Mouse (Mus musculus) cerebellum, adult 9-11 months (tissue): ENCODE measurements around the gene Zfp846.
A peak's percentile ranks its signal among the peaks of the same experiment; 100 is the strongest.

Experiments used
- DNase-seq: peaks from one replicate; pipeline ENCODE4 v3.0.0; 2022

Zfp846 gene

DNA sequence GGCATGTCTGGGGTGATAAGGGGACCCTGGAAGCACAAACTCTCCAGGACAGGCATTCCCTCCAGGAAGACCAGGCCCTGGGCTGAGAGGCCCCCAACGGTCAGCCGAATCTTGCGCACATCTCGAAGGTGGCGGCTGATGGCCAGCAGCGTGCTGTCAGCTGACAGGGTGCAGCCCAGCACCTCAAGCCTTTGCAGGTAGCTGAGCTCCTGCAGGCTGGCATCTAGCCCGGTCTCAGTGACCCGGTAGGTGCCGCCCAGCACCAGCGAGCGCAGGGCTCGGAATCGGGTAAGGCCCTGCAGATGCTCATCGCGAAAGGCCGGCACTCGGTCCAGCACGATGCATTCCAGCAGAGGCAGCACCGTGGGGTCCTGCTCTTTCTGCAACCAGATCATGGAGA lies 57.5 kb downstream of the Zfp846 start:
- peak; percentile 12 for DNase-seq

DNA sequence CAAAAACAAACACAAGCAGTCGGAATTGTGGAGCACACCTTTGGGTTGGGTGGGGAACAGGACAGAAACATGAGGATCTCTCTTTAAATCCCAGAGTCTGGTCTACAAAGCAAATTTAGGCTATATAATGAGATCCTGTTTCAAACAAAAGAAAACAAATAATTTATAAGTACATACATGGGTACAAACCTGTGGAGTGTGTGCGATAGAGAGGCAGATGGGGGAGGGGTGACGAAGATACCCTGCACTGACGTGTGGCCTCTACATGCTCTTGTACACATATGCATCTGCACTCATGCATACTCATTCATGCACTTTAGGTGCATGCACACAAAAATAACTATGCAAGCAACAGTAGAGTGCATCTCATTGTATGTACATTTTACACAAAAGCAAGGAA lies 58.4 kb downstream of the Zfp846 start:
- no peak for DNase-seq

DNA sequence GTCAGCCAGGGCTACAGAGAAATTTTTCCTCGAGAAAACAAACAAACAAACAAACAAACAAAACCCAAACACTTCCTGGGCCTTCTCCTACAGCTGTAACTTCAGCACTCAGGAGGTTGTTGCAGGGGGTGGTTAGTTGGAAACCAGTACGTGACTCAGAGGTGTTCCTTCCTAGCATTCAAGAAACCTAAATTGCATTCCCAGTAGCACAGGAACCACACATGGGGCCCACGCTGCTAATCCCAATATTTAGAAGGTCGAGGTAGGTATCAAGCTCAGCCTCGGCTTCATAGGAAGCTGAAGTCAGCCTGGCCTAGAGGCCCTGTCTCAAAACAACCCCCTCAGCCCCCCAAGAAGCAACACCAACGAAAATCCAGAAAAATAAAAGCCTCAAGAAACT lies 60.4 kb downstream of the Zfp846 start:
- no peak for DNase-seq

DNA sequence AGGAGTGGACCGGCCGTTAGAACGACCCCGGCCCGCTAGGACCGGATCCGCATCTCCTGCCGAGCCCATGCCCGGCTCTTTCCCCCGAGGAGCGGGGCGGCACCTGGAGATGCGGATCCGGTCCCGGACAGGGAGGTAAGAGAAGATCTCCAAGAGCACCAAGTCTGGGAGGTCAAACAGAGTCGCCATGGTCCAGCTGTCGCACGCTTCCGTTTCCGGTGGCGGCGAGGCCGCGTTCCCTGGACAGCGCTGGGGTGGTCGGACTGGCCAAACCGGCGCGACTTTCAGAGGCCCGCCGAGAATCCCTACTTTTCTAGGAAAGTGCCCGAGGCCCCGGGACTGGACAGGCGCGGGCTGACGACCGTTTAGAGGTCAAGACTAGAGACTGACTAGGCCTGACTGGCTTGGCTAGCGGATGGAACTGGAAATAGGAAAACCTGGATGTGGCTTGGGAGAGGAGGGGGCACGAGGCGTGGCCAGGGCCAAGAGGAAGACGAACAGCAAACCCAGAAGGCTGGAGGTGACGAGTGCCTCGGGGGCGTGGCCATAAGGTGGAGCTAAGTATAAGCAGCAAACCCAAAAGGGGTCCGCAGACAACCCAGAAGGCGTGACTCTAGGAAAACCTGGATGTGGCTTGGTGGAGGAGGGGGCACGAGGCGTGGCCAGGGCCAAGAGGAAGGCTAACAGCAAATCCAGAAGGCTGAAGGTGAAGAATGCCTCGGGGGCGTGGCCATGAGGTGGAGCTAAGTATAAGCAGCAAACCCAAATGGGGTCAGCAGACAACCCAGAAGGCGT lies 61.2 kb downstream of the Zfp846 start, which contains the start of gene Ubl5:
Gene Ubl5 (plus strand): TSS at position 778 of the 795 bp plus-strand sequence.
- DNase-seq = peak; percentile 67

DNA sequence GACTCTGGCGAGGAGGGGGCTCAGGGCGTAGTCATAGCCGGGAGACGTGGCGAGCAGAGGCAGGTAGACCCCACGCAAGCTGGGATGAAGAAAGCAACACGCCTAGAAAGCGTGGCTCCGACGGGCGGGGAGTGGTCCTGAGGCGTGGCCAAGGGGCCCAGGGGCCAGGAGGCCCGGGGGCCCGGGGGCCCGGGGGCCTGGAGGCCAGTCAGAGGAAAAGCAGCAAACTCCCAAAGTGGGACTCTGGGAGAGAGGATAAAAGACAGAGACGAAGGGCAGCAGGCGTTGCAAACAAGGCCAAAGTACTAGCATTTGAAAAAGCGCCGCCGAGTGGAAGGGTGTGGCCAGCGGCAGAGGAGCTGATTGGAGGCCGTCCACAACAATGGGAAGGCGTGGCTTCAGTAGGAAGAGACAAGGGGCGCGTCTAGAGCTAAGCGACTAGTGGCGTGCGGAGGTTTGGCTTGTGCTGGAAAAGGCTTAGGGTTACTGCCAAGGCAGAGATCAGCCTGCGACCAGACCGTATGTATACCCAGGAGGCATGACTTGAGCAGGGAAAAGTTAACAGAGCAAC lies 61.9 kb downstream of the Zfp846 start:
- peak; percentile 73 for DNase-seq

DNA sequence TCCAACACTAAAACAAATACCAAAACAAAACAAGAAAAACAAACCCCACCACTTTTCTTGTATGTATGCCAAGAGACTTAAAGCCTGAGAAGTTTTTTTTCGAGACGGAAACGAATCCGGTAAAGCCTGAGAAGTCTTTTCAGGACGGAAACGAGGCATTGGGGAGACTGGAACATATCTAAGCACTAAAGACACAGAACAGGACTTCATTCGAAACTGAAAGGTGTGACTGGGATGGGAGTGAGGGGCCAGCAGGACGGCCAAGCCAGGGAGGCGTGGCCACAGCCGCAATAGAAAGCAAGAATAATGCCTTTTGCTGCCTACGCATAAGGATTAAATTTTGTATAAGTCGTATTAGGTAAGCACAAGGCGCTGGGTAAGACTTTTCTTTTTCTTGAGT lies 62.7 kb downstream of the Zfp846 start:
- no peak for DNase-seq

DNA sequence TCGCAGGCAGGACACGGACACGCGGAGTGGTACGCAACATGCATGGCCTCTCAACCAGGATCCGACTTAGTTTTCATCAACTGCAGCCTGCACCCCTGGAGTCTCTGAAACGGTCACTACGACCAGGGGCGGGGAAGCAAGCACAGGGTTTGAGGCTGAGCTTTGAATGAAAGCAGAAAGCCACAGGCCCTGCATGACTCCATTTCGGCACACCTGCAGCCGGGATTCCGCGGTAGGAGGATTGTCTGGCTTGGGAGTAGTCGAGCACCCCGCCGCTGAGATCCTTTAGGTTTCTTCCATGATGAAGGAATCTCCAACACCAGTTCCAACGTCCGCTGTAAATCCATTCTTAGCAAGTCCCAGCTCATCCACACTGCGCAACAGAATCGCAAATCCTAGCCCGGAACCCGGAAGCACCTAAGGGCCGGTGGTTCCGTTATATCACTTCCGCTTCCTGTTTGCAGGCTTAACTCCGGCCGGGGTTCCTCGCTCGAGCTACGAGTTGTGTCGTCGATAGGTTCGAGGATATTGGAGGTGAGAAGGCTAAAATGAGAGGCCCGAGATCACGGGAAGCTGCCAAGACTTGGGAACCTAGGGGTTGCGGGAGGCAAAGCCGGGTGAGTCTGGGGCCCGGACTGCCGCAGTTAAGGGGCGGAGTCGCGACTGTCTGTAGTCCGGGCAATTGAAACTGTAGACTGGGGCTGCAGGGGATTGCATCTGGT lies 63.4 kb downstream of the Zfp846 start, which contains the start of gene Fbxl12:
Gene Fbxl12 (minus strand): TSS at position 408 of the 722 bp plus-strand sequence.
- peak; percentile 78 for DNase-seq

DNA sequence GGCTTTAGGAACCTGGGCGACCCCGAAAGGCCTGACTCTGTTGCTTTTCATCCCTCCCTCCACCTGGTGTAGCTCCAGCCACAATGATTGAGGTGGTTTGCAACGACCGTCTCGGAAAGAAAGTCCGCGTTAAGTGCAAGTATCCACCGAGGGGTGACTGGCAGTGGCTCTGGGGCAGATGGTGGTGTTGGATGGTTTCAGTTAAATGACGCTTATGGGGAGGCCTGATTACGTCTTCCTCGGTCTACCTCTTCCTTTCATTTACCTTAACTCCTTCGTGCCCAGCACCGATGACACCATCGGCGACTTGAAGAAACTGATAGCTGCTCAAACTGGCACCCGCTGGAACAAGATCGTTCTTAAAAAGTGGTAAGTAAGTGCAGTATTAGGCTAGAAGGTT lies 64.0 kb downstream of the Zfp846 start:
- DNase-seq = no peak

DNA sequence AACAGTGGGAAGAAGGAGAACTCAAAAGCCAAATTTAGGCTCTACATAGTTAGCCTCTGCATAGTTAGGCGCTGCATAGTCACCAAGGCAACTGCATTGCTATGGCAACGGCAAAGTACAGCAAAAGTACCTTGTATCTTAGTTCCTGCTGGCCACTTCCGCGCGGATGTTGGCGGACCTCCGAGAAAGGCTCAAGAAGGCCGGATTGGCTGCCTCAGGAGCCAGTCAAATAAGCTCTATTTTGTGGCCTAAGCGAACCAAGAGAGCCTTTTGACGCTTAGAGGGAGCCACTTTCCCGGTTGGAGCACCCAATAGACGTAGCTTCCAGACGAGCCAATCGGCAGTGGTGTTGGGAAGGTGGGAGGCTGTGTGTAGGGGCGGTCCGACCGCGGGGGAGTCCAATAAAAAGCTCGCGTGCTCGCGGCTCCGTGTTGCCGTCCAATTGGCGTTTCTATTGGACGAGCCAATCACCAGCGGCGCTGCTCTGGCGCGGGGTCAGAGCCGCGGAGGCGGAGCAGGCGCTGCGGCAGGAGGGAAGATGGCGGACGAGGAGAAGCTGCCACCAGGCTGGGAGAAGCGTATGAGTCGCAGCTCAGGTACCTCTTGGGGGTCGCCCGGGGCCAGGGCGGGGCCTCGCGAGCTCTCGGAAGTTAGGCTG lies 70.6 kb downstream of the Zfp846 start, which contains the start of gene Pin1:
Gene Pin1 (plus strand): TSS at position 494 of the 658 bp plus-strand sequence.
- DNase-seq = peak; percentile 100

DNA sequence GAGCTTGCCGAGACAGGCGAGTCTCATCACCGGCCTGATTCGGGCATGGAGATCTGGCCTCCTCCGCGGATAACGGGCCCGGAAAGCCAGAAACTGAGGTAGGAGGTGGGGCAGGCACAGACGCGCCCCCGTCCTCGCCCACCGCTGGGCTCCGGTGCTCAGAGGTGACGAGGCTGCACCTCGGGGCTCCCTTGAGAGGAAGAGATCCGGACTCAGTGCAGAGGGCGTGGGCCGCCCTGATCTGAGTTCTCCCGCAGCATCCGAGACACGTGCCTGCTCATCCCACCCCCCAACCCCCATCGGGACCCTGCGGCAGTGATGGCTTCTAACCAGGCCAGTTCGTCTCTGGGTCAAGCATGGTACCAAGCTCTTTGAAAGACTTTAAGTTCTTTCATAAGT lies 71.2 kb downstream of the Zfp846 start:
- DNase-seq = no peak

DNA sequence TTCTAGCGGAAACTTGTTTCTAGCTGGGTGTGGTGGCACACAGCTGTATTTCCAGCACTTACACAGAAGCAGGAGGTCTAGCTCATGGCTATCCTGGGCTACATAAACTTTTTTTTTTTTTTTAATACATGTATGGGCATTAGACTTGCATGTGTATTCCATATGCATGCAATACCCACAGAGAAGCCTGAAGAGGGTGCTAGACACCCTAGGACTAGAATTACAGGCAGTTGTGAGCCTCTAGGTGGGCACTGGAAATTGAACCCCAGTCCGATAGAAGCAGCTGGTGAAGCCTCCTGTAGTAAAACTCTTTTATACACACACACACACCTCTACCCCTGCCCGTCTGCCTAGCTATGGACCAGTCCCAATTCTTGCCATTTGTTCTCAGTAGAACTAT lies 72.8 kb downstream of the Zfp846 start:
- no peak for DNase-seq
